Mouse (Mus musculus): ENCODE data around the gene Gm21987.

DNA sequence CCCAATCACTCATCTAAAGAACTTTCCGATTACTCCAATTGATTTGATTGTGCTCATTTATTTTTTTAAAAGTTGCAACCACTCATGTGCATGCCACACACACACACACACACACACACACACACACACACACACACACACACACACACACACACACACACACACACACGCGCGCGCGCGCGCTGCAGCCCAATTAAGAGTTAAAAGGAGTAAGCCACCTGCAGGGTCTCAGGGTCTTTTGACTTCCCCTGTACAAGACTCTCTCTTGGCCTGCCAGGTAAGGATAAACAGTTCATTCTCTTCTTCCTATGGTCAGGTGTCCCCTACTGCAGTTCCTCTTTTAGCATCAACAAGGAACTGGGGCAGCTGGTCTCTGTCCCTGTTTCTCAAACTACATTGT lies 61.6 kb downstream of the Gm21987 start:
- no peak for TF ChIP-seq CTCF (IDR thresholded peaks at IDR 0.05; ENCODE audit: insufficient read depth, low read depth, low read length)
- no peak for TF ChIP-seq POLR2A (IDR thresholded peaks at IDR 0.05; ENCODE audit: insufficient read depth, low read depth, low read length)
